Mouse (Mus musculus) cerebellum, adult 2 months (tissue): ENCODE measurements around the gene Sppl2c.

Experiments
- CTCF ChIP-seq: fragments of 200-500 bp; IDR thresholded peaks from 2 replicates; pipeline ENCODE4 v1.5.1; 2011; ENCODE audit warnings: low read depth, mild to moderate bottlenecking, control low read depth, low read length, moderate library complexity, borderline replicate concordance; ENCODE audit not compliant: insufficient read depth
- POLR2A ChIP-seq: fragments of 200-500 bp; IDR thresholded peaks from 2 replicates; pipeline ENCODE4 v1.6.1; 2011; ENCODE audit warnings: low read length, control low read depth, borderline replicate concordance; ENCODE audit not compliant: insufficient read depth

- TF ChIP-seq POLR2A (no peak), CTCF (no peak)
These were observed 6.3 kb upstream of the Sppl2c start for GRCm38 (mm10) chr11:104179804-104180203.
